Mouse (Mus musculus) MEL (cell line): ENCODE results near the gene Cwf19l1. TPM values are rescaled to one million over a fixed set of nuclear protein-coding genes. Genes with fewer than 3 reads are reported as not detected.
A peak's percentile ranks its signal among the peaks of the same experiment; 100 is the strongest.

ENCODE experiments used
- DNase-seq: peaks from one replicate; pipeline ENCODE4 v3.0.0; 2011; ENCODE audit warnings: low read depth, low spot score
- H3K27ac ChIP-seq: 2 replicates; pipeline ENCODE4 v1.5.1; 2012; ENCODE audit warnings: low read depth, mild to moderate bottlenecking, control low read depth, low read length, moderate library complexity; ENCODE audit not compliant: control insufficient read depth
- H3K27me3 ChIP-seq, 2 experiments: fragments of 150-350 bp in 1 of 2; sonication (generic) in 1 of 2; 2 replicates each; pipeline ENCODE4 v1.6.1; 2012; ENCODE audit warnings: low read length in 2 of 2, mild to moderate bottlenecking in 2 of 2, improper control_type of control experiment in 1 of 2, moderate library complexity in 1 of 2; ENCODE audit not compliant: insufficient read depth in 2 of 2, control insufficient read depth in 1 of 2
- H3K36me3 ChIP-seq, 2 experiments: 2 replicates each; pipeline ENCODE4 v1.6.1; 2012 to 2014; ENCODE audit warnings: low read length in 2 of 2, improper control_type of control experiment in 1 of 2, inconsistent platforms in 1 of 2, mild to moderate bottlenecking in 1 of 2; ENCODE audit not compliant: insufficient read depth in 2 of 2, control insufficient read depth in 1 of 2
- H3K4me1 ChIP-seq, 2 experiments: fragments of 150-350 bp in 1 of 2; sonication (generic) in 1 of 2; 2 replicates each; pipeline ENCODE4 v1.6.1; 2012; ENCODE audit warnings: low read length in 2 of 2, improper control_type of control experiment in 1 of 2, mild to moderate bottlenecking in 1 of 2; ENCODE audit not compliant: insufficient read depth in 2 of 2, control insufficient read depth in 1 of 2
- H3K4me3 ChIP-seq, 2 experiments: fragments of 150-350 bp in 1 of 2; sonication (generic) in 1 of 2; 2 replicates each; pipeline ENCODE4 v1.5.1; 2012; ENCODE audit warnings: low read depth in 2 of 2, low read length in 2 of 2, mild to moderate bottlenecking in 2 of 2, moderate library complexity in 2 of 2, control low read depth in 1 of 2, improper control_type of control experiment in 1 of 2; ENCODE audit not compliant: control insufficient read depth in 1 of 2, insufficient read depth in 1 of 2
- H3K79me2 ChIP-seq: 2 replicates; pipeline ENCODE4 v1.6.1; 2012; ENCODE audit warnings: mild to moderate bottlenecking, low read length, moderate library complexity; ENCODE audit not compliant: control insufficient read depth, poor library complexity, insufficient read depth
- H3K9ac ChIP-seq: 2 replicates; pipeline ENCODE4 v1.6.1; 2012; ENCODE audit warnings: low read depth, mild to moderate bottlenecking, control low read depth, low read length, moderate library complexity; ENCODE audit not compliant: control insufficient read depth, poor library complexity, severe bottlenecking
- H3K9me3 ChIP-seq: fragments of 150-350 bp; sonication (generic); replicated peaks from 2 replicates; pipeline ENCODE4 v1.6.1; 2012; ENCODE audit warnings: mild to moderate bottlenecking, low read length, improper control_type of control experiment, moderate library complexity; ENCODE audit not compliant: insufficient read depth
- BHLHE40 ChIP-seq: IDR thresholded peaks from 2 replicates; pipeline ENCODE4 v1.6.1; 2012; ENCODE audit warnings: low read depth, mild to moderate bottlenecking, inconsistent platforms, low read length, improper control_type of control experiment, borderline replicate concordance
- ELF1 ChIP-seq: IDR thresholded peaks from 2 replicates; pipeline ENCODE4 v1.6.1; 2014; ENCODE audit warnings: low read depth, mild to moderate bottlenecking, inconsistent platforms, low read length, improper control_type of control experiment, moderate library complexity
- EP300 ChIP-seq, 2 experiments: IDR thresholded peaks; 2 replicates each; pipeline ENCODE4 v1.6.1; 2011; ENCODE audit warnings: improper control_type of control experiment in 2 of 2, low read length in 2 of 2, low read depth in 1 of 2, mild to moderate bottlenecking in 1 of 2
- GABPA ChIP-seq: IDR thresholded peaks from 2 replicates; pipeline ENCODE4 v1.6.1; 2012; ENCODE audit warnings: low read depth, mild to moderate bottlenecking, inconsistent platforms, low read length, improper control_type of control experiment, moderate library complexity
- GATA1 ChIP-seq: IDR thresholded peaks from 2 replicates; pipeline ENCODE4 v1.6.1; 2011; ENCODE audit warnings: low read depth, low read length, improper control_type of control experiment
- HCFC1 ChIP-seq: IDR thresholded peaks from 2 replicates; pipeline ENCODE4 v1.6.1; 2012; ENCODE audit warnings: low read depth, mild to moderate bottlenecking, inconsistent platforms, low read length, improper control_type of control experiment, moderate library complexity
- JUND ChIP-seq: IDR thresholded peaks from 2 replicates; pipeline ENCODE4 v1.6.1; 2011; ENCODE audit warnings: low read depth, mild to moderate bottlenecking, improper control_type of control experiment, low read length
- MAFK ChIP-seq: IDR thresholded peaks from 2 replicates; pipeline ENCODE4 v1.6.1; 2011; ENCODE audit warnings: low read depth, mild to moderate bottlenecking, low read length, improper control_type of control experiment, borderline replicate concordance
- MAX ChIP-seq: IDR thresholded peaks from 2 replicates; pipeline ENCODE4 v1.6.1; 2011; ENCODE audit warnings: low read length, improper control_type of control experiment
- MEF2A ChIP-seq: IDR thresholded peaks from 2 replicates; pipeline ENCODE4 v1.6.1; 2014; ENCODE audit warnings: low read depth, mild to moderate bottlenecking, inconsistent platforms, low read length, improper control_type of control experiment; ENCODE audit not compliant: poor library complexity, insufficient replicate concordance, severe bottlenecking; ENCODE audit errors: extremely low read depth
- MXI1 ChIP-seq: IDR thresholded peaks from 2 replicates; pipeline ENCODE4 v1.6.1; 2011; ENCODE audit warnings: mild to moderate bottlenecking, low read depth, low read length, improper control_type of control experiment
- MYB ChIP-seq: IDR thresholded peaks from 2 replicates; pipeline ENCODE4 v1.6.1; 2011; ENCODE audit warnings: mild to moderate bottlenecking, low read depth, low read length, improper control_type of control experiment
- MYC ChIP-seq: IDR thresholded peaks from 2 replicates; pipeline ENCODE4 v1.6.1; 2011; ENCODE audit warnings: low read depth, mild to moderate bottlenecking, low read length, improper control_type of control experiment, moderate library complexity
- NELFE ChIP-seq: IDR thresholded peaks from 2 replicates; pipeline ENCODE4 v1.6.1; 2011; ENCODE audit warnings: low read depth, low read length, improper control_type of control experiment
- NRF1 ChIP-seq: IDR thresholded peaks from 2 replicates; pipeline ENCODE4 v1.6.1; 2014; ENCODE audit warnings: low read depth, mild to moderate bottlenecking, inconsistent platforms, low read length, improper control_type of control experiment, moderate library complexity; ENCODE audit not compliant: poor library complexity, insufficient read depth, severe bottlenecking
- POLR2A ChIP-seq, 2 experiments: IDR thresholded peaks; 2 replicates each; pipeline ENCODE4 v1.6.1; 2011 to 2012; ENCODE audit warnings: low read length in 2 of 2, mild to moderate bottlenecking in 2 of 2, control low read depth in 1 of 2, improper control_type of control experiment in 1 of 2, low read depth in 1 of 2, moderate library complexity in 1 of 2; ENCODE audit not compliant: control insufficient read depth in 1 of 2, insufficient read depth in 1 of 2, poor library complexity in 1 of 2
- POLR2AphosphoS2 ChIP-seq: IDR thresholded peaks from 2 replicates; pipeline ENCODE4 v1.6.1; 2011; ENCODE audit warnings: low read length, improper control_type of control experiment
- POLR2AphosphoS5 ChIP-seq: IDR thresholded peaks from 2 replicates; pipeline ENCODE4 v1.6.1; 2012; ENCODE audit warnings: low read depth, borderline replicate concordance, mild to moderate bottlenecking, inconsistent platforms, low read length, moderate library complexity, mixed read lengths
- RAD21 ChIP-seq: IDR thresholded peaks from 2 replicates; pipeline ENCODE4 v1.6.1; 2011; ENCODE audit warnings: mild to moderate bottlenecking, low read depth, low read length, improper control_type of control experiment
- RCOR1 ChIP-seq: IDR thresholded peaks from 2 replicates; pipeline ENCODE4 v1.6.1; 2012; ENCODE audit warnings: low read depth, mild to moderate bottlenecking, inconsistent platforms, low read length, improper control_type of control experiment
- SMC3 ChIP-seq: IDR thresholded peaks from 2 replicates; pipeline ENCODE4 v1.6.1; 2011; ENCODE audit warnings: low read depth, low read length, improper control_type of control experiment
- TAL1 ChIP-seq: IDR thresholded peaks from 2 replicates; pipeline ENCODE4 v1.6.1; 2012; ENCODE audit warnings: mild to moderate bottlenecking, inconsistent platforms, low read length, moderate library complexity, mixed read lengths
- TBP ChIP-seq: IDR thresholded peaks from 2 replicates; pipeline ENCODE4 v1.8.0; 2011; ENCODE audit warnings: low read depth, low read length, improper control_type of control experiment
- UBTF ChIP-seq: IDR thresholded peaks from 2 replicates; pipeline ENCODE4 v1.6.1; 2012; ENCODE audit warnings: low read depth, mild to moderate bottlenecking, inconsistent platforms, low read length, improper control_type of control experiment, moderate library complexity, borderline replicate concordance; ENCODE audit not compliant: insufficient read depth
- USF1 ChIP-seq: IDR thresholded peaks from 2 replicates; pipeline ENCODE4 v1.6.1; 2014; ENCODE audit warnings: low read depth, mild to moderate bottlenecking, inconsistent platforms, low read length, improper control_type of control experiment, moderate library complexity
- USF2 ChIP-seq, 2 experiments: IDR thresholded peaks; 2 replicates each; pipeline ENCODE4 v1.6.1; 2011 to 2012; ENCODE audit warnings: improper control_type of control experiment in 2 of 2, low read length in 2 of 2, borderline replicate concordance in 1 of 2, inconsistent platforms in 1 of 2, low read depth in 1 of 2, mild to moderate bottlenecking in 1 of 2; ENCODE audit not compliant: insufficient read depth in 1 of 2
- ZC3H11A ChIP-seq: IDR thresholded peaks from 2 replicates; pipeline ENCODE4 v1.6.1; 2012; ENCODE audit warnings: low read depth, mild to moderate bottlenecking, inconsistent platforms, low read length, improper control_type of control experiment
- ZKSCAN1 ChIP-seq: IDR thresholded peaks from 2 replicates; pipeline ENCODE4 v1.6.1; 2012; ENCODE audit warnings: low read depth, mild to moderate bottlenecking, inconsistent platforms, low read length, improper control_type of control experiment, moderate library complexity
- ZMIZ1 ChIP-seq: IDR thresholded peaks from 2 replicates; pipeline ENCODE4 v1.6.1; 2012; ENCODE audit warnings: low read depth, mild to moderate bottlenecking, inconsistent platforms, low read length, improper control_type of control experiment, moderate library complexity
- ZNF384 ChIP-seq: IDR thresholded peaks from 2 replicates; pipeline ENCODE4 v1.6.1; 2012; ENCODE audit warnings: low read depth, mild to moderate bottlenecking, inconsistent platforms, low read length, improper control_type of control experiment
- polyA plus RNA-seq, 2 experiments: library from polyadenylated mRNA; stranded (reverse) in 1 of 2; unstranded in 1 of 2; fragments of >175 nt in 1 of 2; fragments of >200 nt in 1 of 2; gene quantifications; 2 replicates each; pipeline versions ENCODE4 v1.2.1 to v1.2.4; 2012; ENCODE audit warnings: low replicate concordance in 2 of 2, low read depth in 1 of 2; ENCODE audit not compliant: insufficient read length in 2 of 2, insufficient read depth in 1 of 2, missing spikeins in 1 of 2
- total RNA-seq: library from RNA; depleted of rRNA; stranded (reverse); fragments of 300-350 nt; gene quantifications from 2 replicates; pipeline ENCODE4 v1.2.3, GENCODE M21; 2012

Cwf19l1 gene
- total and polyA plus RNA-seq, 3 experiments: 28.2 to 68.6 TPM; not detected in 1

DNA sequence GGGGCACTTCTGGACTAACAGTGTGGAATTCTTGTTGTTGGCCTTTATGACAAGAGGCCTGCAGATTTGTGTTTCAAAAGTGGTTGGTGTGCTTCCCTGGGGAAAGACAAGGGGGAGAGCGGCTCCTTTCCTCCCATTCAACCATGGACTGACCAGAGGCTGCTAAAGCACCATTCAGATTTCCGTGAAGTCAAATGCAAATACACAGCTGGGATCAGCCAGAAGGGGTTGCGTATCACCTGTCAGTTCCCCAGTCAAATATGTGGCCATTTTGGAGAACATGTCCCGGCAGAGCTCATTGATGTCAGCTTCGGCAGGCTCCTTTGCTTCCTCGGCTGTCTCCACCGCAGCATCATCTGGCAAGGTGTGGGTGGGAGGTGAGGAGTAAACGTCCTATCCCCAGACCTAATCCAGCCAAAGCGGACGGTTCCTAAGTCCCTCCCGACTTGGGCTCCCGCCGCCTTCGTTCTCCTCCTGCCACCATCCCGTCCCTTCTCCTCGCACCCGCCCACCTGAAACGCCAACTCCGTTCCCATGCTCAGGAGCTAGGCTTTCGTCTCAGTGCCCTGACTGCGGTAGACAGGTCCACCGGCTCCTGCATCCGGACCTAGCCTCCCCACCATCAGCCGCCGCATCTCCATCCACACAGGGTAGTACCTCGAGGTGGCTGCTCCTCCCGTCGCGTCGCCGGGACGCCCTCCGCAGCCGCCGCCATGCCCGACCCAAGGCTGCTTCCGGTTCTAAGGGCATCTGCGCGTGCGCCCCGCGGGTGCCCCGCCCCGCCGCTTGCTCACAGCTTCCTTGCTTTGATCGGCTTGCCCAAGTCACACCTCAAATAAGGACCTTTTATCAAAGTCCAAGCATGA, 10.3 kb upstream of the Cwf19l1 start, which contains the start of gene Bloc1s2 (continued):
- TF ChIP-seq ZC3H11A (no peak), POLR2A (IDR thresholded peaks at IDR 0.05; ENCODE audit: control insufficient read depth in 1 of 2, insufficient read depth in 1 of 2, low read depth in 1 of 2, low read length in 2 of 2, poor library complexity in 1 of 2) (peak; percentile 91 to 93), NELFE (peak; percentile 92), MYB (no peak), MYC (peak; percentile 54; the same call in 1 of the 2 replicates), ZKSCAN1 (no peak), UBTF (no peak), ELF1 (peak; percentile 96), SMC3 (no peak), RAD21 (no peak), GABPA (no peak), RCOR1 (no peak), MAFK (no peak)

DNA sequence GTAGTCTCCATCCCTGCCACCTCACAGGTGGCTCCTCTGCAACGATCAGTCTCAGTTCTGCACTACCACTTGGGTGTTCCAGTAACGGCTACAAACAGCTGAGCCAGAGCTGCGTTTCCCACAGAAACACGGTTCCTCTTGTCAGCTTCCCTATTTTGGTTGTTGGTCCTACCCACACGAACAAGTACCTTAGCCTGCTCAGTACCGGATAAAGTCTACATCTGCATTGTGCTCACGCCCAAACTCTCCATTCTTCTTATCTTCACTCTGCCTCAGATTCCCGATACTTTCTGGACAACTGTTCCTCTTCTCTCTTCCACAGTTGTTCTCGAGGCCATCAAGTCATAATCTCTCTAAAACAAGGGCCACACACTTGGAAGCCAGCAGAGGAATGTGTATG, 8.7 kb upstream of the Cwf19l1 start:
- H3K9me3 ChIP-seq: no peaks in the 10 kb centered on the region
- peak overlapping the region in 1 of 2 experiments; percentile 26; a peak in 2 of 4 replicates for H3K4me3 ChIP-seq
- H3K36me3 ChIP-seq: peaks cover 19 to 36% of the 10 kb centered on the region in 2 experiments
- TF ChIP-seq ZMIZ1 (no peak), MAX (peak; percentile 58; the same call in 1 of the 2 replicates), POLR2A (IDR thresholded peaks at IDR 0.05; ENCODE audit: control insufficient read depth in 1 of 2, insufficient read depth in 1 of 2, low read depth in 1 of 2, low read length in 2 of 2, poor library complexity in 1 of 2) (no peak), NELFE (no peak), UBTF (no peak), POLR2AphosphoS2 (no peak), SMC3 (no peak), EP300 (IDR thresholded peaks at IDR 0.05; ENCODE audit: low read depth in 1 of 2, low read length in 2 of 2) (peak; percentile 93 to 95), MEF2A (no peak), MYB (peak; percentile 99), USF2 (IDR thresholded peaks at IDR 0.05; ENCODE audit: borderline replicate concordance in 1 of 2, insufficient read depth in 1 of 2, low read depth in 1 of 2, low read length in 2 of 2) (no peak), MXI1 (peak; percentile 75), POLR2AphosphoS5 (no peak), NRF1 (no peak), USF1 (no peak), ZNF384 (no peak), JUND (no peak), ZKSCAN1 (no peak), GATA1 (peak; percentile 85), TAL1 (peak; percentile 64), HCFC1 (peak; percentile 40; the same call in 1 of the 2 replicates), ZC3H11A (no peak), GABPA (no peak), MAFK (no peak), BHLHE40 (no peak), TBP (0 out of 2 replicates have a peak, but pooled peaks have one; percentile 47)

More for the DNA sequence above, 8.7 kb upstream of the Cwf19l1 start:
- H3K9ac ChIP-seq: peak overlapping the region; percentile 83
- peak overlapping the region; percentile 74 for H3K27ac ChIP-seq
- peaks cover 0 to 2% of the 10 kb centered on the region in 2 experiments; a peak in 2 of 4 replicates for H3K27me3 ChIP-seq
- H3K4me1 ChIP-seq: peaks cover 12 to 36% of the 10 kb centered on the region in 2 experiments
- peaks cover 24% of the 10 kb centered on the region for H3K79me2 ChIP-seq
- peak; percentile 94 for DNase-seq
